Mouse (Mus musculus) kidney, postnatal 14 days (tissue): ENCODE measurements around the gene Carmil1.
A peak's percentile ranks its signal among the peaks of the same experiment; 100 is the strongest.

ENCODE experiments used
- DNase-seq: peaks from one replicate; pipeline ENCODE4 v3.0.0; 2022; ENCODE audit warnings: mixed read lengths

The Carmil1 gene

DNA sequence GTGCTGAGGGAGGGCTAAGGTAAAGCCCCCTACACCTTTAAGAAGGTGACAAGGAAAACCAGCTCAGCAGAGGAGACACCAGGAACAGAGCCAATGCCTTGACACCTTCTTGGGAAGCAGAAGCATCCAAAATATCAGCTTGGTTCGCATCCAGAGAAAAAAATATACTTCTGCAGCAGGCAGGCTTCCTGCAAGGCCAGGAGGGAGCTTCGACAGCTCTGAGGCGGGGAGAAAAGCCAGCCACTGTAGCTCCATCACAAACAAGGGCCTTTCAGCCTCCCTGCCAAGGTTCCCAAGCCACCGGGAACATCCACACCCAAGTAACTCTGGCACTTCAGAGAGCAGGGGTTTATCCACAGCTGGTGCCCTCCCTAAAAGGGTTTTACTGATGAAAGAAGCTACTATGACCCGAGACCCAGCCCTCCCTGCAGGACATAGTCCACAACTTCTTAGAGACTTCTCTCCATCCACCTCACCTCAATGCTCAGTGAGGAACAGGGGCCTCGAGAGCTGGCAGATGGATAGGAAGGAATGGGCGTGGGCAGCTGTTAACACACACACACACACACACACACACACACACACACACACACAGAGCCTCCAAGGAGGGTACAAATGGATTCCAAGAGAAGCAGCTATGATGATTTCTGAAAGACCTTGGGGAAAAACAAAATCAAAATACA is 80.6 kb downstream of the Carmil1 start:
- DNase-seq: no peak

DNA sequence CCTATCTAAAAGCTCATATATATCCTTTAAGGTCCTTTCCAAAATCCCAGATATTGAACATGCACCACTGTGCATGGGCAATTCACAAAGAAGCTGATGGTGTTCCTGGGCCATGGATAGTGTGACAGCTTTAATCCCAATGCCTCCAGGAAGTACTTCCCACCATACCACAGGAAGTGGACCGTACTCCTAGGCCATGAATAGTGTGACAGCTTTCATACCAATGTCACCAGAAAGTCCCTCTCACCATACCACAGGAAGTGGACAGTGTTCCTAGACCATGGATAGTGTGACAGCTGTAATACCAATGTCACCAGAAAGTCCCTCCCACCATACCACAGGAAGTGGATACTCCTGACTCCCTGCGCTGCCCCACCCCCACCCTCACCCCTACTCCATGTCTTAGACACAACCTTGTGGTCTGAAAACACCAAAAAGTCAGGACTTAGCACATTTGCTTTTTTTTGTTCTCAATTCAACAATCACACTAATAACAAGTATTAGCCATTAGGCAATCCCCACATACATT is 82.1 kb downstream of the Carmil1 start:
- DNase-seq: no peak

DNA sequence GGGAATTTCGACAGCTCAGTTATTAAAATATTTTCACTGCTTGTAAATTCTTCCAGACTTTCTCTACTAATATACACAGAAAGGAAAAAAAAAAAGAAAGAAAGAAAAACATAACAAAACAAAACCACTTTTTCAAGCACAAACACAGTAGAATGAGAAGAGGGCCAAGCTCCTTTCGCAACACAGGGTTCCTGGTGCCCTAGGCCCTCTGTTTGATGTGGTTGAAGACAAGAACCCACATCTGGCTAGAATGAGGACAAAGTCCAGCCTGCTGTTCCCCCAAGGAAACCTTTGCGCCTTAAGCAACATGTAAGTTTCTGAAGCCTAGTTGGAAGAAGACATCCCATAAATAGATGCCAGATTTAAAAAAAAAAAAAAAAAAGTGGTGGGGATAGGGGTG is 85.2 kb downstream of the Carmil1 start:
- DNase-seq: peak; percentile 12

DNA sequence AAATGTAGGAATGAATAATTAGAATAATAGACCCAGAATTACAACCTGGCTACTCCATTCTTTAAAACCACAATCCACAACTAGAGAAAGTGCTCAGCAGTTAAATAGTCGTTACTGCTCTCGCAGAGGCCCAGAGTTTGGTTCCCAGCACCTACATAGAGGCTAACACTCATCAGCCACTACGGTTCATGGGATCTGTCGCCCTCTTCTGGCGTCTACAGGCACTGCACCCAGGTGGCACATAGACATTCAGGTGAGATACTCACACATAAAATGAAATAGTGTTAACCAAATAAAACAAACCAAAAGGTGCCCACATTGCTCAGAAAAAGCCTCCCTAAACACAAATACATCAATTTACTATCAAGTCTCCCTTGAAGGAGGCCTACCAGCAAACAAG is 86.6 kb downstream of the Carmil1 start:
- no peak for DNase-seq

DNA sequence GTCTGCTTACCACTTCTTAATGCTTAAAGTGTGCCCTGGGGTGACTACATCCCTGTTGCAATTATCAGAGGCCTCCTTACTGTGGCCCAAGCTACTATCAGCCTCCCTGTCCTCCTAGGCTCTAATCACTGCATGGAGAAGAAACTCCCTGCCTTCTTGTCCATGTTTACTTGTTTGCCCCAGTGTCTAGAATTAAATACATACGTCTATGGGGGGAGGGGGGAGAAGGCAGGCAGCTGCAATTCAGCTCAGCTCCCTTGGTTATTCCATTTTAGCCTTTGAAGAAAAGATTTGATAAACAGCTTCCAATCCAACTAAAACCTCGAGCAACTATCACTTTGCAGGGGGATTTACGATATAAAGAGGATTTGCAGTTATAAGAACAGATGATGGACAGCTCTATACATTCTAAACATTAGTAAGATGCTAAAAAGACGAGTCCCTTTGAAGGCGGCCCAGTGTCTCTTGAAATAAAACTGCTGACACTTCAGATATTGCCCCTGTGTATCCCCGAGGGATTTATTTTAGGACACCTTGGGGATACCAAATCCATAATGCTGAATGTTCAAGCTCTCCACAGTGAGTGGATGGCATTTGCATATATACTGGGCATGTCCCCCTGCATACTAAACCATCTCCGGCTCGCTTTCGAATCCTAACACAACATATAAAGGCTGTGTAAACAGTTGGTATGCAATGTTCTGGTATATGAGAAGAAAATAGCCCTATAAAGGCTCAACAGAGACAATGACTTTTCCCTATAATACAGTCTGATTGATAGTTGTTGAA is 89.5 kb downstream of the Carmil1 start:
- no peak for DNase-seq

DNA sequence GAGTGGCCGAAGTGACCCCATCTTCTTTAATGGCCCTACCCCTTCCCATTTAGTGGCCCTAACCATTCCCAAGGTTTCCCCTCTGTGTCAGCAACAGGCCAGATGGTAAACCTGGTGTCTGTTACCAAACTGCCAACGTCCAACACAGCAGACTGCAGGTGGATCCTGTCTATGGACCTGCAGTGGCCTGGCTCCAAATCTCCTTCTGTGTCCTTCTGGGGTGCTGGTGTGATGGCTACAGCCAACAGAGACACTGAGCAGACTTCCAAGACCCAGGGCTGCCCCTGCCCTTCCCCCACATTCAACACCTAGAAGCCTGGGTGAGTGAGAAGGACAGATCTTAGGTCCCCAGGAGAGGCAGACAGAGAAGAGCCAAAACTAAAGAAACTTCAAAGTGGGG is 93.6 kb downstream of the Carmil1 start:
- no peak for DNase-seq

DNA sequence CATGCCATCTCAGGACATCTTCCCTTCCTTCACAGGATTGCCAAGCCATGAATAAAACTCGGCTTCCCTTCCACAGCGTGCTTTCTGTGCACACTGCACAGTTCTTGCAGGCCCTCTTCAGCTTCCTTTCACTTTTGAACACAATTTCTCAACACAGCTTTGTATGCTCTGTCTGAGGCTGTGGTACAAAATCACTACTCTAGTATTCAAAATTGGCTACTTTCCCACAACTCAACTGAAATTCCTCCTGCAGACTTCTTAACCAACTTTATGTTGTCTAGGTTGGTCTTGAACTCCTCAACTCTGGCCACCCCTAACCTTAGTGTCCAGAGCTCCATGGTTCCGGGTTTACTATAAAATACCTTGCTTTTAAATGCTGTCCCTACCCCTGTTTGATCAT is 95.0 kb downstream of the Carmil1 start:
- no peak for DNase-seq

DNA sequence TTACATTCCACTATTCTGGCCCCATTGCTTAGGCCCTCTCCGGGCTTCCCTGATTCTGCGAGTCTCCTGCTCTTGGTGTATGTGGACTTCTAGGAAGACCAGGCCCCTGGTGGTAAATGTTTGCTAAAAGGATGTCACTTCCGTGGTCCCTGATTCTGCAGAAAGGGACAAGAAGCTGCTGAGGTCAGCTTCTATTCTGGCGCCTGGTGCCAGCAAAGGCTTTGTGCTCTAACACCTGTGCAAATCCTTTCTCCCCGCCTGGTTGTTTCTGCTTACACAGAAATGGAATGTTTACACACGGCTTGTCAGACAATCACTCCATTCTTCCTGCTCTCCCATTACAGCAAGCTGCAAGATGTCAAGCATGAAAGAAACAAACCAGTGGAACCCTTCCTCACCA is 97.7 kb downstream of the Carmil1 start:
- DNase-seq: no peak

DNA sequence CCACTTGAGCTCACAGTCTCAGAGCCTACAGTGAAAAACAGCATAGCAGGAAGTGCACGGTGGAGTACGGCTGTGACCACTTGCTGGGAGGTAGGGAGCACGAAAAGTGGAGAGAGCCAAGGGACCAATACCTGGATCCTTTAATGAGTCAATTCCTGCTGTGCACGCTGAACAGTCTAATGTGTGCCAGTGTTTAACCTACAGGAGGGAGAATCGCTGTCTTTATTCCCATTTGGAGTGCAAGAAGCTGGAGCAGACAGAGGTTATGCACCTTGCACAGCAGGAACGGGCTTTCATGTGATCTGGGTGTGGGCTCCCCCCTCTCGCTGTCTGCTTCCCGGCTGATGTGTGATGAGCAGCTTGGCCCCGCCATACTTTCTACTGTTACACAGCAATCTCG is 101.1 kb downstream of the Carmil1 start:
- DNase-seq: no peak

DNA sequence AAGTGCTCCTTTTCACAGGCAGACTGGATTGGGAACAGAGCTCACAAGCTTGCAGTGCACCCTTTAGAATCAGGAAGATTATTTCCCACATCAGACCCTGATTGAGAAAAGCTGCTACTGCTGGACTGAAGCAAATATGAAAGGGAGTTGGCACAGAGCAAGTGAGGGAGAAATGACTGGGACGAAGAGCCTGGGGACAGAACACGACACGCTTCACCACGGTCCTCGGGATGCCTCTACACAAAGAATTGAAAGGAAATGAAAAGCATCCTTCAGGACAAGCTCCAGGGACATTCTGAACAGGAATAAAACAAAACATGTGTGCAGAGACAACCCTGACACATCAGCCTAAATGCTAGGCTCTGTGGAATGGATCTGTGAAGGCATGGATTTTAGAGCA is 103.0 kb downstream of the Carmil1 start:
- no peak for DNase-seq

DNA sequence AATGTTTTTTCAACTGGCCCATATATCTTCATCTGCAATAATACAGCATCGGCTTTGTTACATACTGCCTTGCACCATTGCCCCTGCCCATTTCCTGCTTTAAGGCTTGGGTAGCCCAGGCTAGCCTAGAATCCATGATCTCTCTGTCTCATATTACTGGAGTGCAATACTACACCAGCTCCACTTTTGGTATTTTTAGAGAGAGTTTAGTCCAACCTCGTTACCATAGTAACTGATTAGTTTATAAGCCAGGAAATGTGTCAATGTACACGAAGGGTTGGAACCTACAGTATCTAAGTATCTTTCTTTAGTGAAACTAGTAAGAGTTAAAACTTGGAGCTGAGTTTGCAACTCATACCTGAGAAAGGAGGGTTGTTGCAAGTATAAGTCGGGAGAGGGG is 103.8 kb downstream of the Carmil1 start:
- no peak for DNase-seq

DNA sequence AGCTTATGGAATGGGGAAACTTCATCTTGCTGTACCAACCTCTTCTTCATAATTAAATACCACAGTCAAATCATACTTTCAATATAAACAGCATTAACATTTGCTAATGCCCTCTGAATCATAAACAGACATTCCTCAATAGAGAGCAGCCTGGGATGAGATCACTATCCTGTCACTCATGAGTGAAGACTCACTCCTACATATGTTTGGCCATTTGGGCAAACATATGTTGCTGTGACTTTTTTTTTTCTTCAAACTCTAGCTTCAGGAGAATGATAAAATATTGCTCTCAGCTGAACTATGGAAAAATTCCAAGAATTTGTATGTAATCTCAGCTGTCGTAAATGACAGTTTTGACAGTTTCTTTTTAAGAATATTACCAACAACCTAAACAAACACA is 110.9 kb downstream of the Carmil1 start:
- DNase-seq: no peak

DNA sequence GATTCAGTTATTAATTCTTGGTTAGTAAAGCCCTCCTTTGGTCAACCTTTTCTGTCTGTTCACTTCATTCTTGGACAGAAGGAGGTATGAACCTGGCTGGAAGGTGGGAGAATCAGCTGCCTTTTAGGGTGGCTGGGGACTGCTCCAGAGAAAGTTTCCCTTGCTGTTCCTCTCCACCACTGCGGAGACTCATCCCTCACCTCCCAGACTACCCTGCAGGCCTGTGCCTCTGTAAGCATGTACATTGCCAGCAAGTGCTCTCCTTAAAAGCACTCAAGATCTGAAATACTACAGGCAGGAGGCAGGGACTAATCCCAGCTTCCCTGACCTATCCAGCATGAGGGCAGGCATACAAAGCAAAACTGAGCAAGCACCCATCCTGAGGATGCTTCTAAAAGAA is 117.2 kb downstream of the Carmil1 start:
- no peak for DNase-seq

DNA sequence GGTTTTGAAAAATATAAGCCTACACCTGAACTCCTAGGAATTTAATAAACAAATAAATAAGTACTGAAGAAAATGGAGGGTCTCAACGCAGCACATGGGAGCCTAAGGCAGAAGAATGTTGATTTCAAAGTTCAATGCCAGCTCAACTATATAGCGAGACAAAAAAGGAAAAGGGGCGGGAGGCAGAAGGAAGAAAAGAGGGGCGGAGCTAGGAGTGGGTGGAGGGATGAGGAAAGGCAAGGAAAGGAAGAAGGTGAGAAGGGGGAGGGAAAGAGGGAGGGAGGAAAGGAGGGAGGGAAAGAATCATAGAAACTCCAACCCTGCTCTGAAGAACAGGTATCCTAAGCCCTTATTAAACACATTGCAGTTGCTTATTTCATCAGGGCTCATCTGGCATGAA is 119.5 kb downstream of the Carmil1 start:
- DNase-seq: no peak

DNA sequence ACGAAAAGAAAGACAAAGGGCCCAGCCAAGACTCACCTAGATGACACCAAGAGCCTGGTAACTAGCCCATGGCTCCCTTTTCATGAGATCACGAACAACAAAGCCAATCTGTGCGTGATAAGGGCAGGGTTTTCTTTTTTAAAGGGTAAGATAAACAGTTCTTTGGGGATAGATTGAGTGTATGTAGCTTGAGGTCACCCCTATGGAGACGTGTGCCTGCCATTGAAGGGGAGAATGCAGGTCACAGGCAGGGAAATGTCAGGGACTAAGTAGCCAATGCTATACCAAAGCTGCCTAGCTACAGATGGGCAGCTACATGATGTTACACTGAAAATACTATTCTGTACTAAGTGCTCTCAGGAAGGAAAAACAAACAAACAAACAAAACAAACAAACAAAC is 120.6 kb downstream of the Carmil1 start:
- DNase-seq: no peak

DNA sequence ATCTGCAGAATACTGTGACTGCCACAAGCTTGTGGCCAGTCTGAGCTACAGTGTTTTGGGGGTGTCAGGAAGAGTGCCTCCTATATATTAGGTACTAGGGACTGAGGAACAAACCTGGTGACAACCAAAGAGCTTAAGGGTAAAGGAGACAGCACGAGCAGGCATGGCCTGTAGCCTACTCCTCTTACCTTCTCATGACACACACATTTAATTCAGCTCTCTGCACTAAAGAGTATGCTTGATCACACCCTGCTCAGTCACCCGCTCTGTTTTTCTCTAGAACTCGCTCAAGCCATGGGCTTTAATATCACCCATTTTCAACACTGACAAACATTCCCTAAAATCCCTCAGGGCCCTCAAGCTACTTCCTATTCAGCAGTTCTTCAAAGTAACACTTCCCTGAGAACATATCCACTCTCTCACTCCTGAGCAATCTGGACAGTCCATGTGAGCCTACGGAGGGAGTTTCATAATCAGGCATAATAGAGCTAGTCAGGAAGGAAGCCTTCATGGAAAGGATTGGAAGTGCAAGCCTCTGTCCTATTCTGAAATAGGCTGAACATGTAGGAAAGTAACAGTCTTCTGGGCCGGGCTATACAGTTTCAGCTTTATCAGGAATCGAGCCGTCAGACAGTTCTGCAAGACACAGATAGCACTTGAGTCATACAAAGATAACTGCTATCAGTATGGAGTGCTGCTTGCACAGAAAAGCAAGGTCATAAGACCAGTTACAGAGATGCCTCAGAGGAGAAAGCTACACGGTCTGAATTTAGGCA is 121.2 kb downstream of the Carmil1 start:
- no peak for DNase-seq

DNA sequence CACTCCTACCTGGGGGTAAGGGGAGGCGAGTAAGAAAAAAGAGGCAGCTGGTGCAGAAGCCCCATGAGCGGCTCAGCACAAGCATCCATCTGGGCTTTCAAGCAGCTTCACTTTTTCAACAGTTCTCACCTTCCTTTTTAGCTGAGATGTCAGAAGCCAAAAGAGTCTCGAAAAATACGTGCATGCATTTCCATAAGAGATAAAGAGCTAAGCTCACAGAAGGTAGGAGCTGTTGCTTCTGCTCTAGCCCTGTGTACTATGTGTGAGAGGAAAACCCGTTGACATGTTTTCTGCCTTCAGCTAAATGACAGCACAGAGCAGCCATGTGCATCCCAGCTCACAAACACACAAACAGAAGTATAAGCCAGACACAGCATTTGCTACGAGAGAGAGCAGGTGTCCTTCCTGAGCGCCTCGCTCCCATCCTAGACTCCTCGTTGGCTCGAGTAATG is 123.0 kb downstream of the Carmil1 start:
- DNase-seq: no peak

DNA sequence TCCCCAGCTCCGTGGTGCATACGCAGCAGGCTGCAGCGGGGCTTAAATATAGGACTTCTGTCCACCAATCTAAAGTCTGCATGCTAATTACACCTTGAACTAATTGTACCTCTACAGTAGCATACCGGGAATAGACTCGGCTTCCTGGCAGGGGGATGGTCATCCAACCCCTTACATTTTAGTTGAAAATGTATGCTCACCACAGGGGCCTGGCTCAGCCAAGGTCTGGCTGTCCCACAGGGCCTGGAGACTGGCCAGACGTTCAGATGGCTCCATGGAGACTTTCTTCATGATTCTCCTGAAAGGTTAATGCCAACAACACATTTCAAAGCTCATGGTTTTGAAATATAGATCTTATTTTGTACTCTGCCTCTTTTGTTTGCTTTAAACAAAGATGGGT is 125.4 kb downstream of the Carmil1 start:
- DNase-seq: no peak

DNA sequence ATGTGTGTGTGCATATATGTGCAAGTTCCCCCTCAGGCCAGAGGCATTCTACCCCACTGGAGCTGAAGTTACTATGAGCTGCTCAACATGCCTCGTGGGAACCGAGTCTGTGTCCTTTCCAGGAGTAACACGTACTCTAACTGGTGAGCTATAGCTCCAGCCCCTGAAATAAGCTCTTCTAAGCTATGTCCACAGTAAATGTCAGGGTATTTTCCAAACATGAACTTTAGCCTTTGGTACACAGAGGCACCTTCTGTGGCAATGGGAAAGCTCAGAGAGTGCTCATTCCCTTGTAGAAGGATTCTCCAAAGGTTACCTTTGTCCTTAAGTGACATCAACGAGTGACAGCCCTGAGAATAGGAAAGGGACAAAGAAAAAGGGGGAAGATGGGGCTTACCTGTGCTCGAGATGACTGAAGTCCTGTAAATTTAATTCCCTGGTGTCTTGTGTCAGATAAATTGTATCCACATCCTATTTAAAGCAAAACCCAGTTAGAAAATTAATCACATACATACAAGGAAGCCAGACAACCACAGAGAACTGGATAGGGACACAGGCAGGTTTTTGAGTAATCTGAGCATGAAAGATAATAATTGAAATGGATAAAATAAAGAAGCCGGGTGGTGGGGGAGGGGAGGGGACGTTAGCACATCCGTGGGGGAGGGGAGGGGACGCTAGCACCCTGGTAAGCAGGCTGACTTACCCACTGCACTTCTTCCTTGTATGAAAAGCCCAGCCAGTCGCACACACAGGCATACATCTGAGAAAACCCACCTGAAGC is 126.1 kb downstream of the Carmil1 start:
- DNase-seq: no peak

DNA sequence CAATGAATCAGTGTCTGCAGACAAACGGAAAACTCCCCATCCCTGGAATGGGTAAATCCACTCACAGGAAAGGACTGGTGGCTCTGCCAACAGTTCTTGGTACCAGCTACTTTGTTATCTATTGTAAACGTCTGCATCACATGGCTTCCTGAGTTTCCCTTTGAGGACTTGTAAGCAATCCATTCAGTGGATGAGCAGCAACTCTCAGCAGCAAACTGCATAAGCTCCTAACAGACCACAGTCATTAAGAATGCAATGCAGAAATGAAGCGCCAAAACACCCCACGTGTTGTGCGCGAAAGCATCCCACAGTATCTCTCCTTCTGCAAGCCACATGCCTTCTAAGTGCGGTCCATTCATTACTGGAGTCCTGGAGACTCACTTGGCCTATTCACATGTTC is 128.0 kb downstream of the Carmil1 start:
- DNase-seq: no peak

DNA sequence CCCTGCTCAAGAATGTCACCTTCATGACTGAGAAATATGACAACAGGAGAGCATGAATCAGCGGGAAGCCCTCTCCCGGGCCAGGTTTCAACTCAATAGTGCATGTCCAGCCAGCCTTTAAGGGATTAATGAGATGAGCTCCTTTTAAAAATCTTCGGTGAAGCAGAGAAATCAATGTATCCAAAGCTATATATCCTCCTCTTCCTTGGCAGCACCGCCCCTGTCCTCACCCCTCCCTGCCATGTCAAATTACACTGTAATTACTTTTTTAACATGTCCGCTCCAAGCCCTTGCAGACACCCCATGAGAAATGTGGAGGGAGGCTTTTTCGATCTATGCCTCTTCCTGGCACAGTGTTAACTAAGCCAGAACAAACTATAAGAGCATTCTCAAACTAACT is 129.3 kb downstream of the Carmil1 start:
- no peak for DNase-seq

DNA sequence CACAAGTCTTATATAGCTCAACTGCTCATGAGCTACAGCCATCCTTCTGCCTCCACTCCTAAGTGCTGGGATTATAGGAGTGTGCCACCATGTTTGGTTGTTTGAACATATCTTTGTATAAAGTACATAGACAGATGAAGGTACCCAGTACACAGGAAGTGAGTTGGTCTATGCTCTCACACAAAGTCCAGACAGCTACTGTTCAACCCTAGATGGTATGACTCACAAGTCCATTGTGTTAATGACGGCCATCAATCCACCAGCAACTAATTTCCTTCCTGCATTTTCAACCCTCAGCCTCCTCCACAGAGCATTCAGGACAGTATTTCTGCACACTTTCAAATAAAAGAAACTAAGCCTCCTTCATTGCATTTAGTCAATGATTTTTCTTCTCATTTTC is 132.0 kb downstream of the Carmil1 start:
- DNase-seq: no peak

DNA sequence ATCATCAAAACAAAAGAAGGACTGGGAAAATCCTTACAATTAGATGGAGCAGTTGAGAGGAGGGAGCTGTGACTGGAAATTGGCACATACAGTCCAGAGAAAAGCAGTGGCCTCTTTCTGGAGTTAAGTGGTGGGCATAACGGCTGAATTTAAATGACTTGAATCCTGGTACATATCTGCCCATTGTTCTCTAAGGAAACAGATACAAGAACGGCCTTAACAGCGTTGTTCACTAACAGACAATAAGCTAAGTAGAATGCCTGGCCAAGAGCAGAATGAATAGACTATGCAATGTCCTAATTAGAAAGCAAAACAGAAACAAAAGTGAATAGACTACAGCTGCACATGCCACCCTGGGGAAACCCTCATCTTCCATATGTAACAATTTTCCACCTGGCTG is 133.6 kb downstream of the Carmil1 start:
- DNase-seq: no peak
